Mouse (Mus musculus) lung, adult 18-20 months (tissue): Measurements from ENCODE around the gene Tbcd.

Source experiments
- DNase-seq, 2 experiments: peaks; one replicate each; pipeline ENCODE4 v3.0.0; 2022; ENCODE audit warnings: mixed read lengths in 2 of 2

Tbcd gene

GRCm38 (mm10) chr11:121543287-121543856 lies 91.6 kb downstream of the Tbcd start:
- no peak for DNase-seq

GRCm38 (mm10) chr11:121543922-121544321 lies 92.2 kb downstream of the Tbcd start:
- DNase-seq: peak; percentile 73 to 86

- peak; percentile 55 to 75 for DNase-seq
These were observed 93.1 kb downstream of the Tbcd start for GRCm38 (mm10) chr11:121544755-121545397.

- no peak for DNase-seq
These were observed 93.8 kb downstream of the Tbcd start for GRCm38 (mm10) chr11:121545398-121546034.

GRCm38 (mm10) chr11:121547234-121547633 lies 95.5 kb downstream of the Tbcd start:
- DNase-seq: no peak

GRCm38 (mm10) chr11:121547925-121548324 lies 96.2 kb downstream of the Tbcd start:
- DNase-seq: no peak

GRCm38 (mm10) chr11:121548996-121549842 lies 97.5 kb downstream of the Tbcd start:
- DNase-seq: no peak

- no peak for DNase-seq
These were observed 98.3 kb downstream of the Tbcd start for GRCm38 (mm10) chr11:121549843-121550647.

- no peak for DNase-seq
These were observed 99.6 kb downstream of the Tbcd start for GRCm38 (mm10) chr11:121551206-121551799.

- DNase-seq: peak in 1 of 2 experiments; percentile 56
These were observed 100.4 kb downstream of the Tbcd start for GRCm38 (mm10) chr11:121552167-121552566.

GRCm38 (mm10) chr11:121552846-121553457 lies 101.2 kb downstream of the Tbcd start:
- no peak for DNase-seq

GRCm38 (mm10) chr11:121553458-121553857 lies 101.7 kb downstream of the Tbcd start:
- DNase-seq: no peak

GRCm38 (mm10) chr11:121556727-121557126 lies 105.0 kb downstream of the Tbcd start:
- DNase-seq: peak in 1 of 2 experiments; percentile 32

GRCm38 (mm10) chr11:121557946-121558345 lies 106.2 kb downstream of the Tbcd start:
- no peak for DNase-seq

GRCm38 (mm10) chr11:121558522-121558921 lies 106.8 kb downstream of the Tbcd start:
- DNase-seq: no peak

- DNase-seq: no peak
These were observed 108.0 kb downstream of the Tbcd start for GRCm38 (mm10) chr11:121559527-121560293.

GRCm38 (mm10) chr11:121560294-121560663 lies 108.5 kb downstream of the Tbcd start:
- DNase-seq: peak; percentile 26 to 49

- DNase-seq: no peak
These were observed 111.6 kb downstream of the Tbcd start for GRCm38 (mm10) chr11:121563312-121563711.

GRCm38 (mm10) chr11:121564265-121564664 lies 112.5 kb downstream of the Tbcd start:
- no peak for DNase-seq

- no peak for DNase-seq
These were observed 130.1 kb downstream of the Tbcd start for GRCm38 (mm10) chr11:121581856-121582255.

- no peak for DNase-seq
These were observed 145.5 kb downstream of the Tbcd start for GRCm38 (mm10) chr11:121597254-121597653.
